Mouse (Mus musculus) kidney, embryonic 15.5 days (tissue): ENCODE data around the gene Gabbr2. TPM values are rescaled to one million over a fixed set of nuclear protein-coding genes. Genes with fewer than 3 reads are reported as not detected.
A peak's percentile ranks its signal among the peaks of the same experiment; 100 is the strongest.

Experiments used
- ATAC-seq: fragments of 200-750 bp; cut with Nextera tagmentation; replicated peaks from 2 replicates; pipeline ENCODE4 v1.8.0; 2017; ENCODE audit warnings: moderate TSS enrichment; ENCODE audit not compliant: low FRiP score
- H3K27ac ChIP-seq: fragments of 300-500 bp; sonication (generic); 2 replicates; pipeline ENCODE4 v1.5.1; 2015; ENCODE audit warnings: mild to moderate bottlenecking, inconsistent platforms
- H3K27me3 ChIP-seq: fragments of 300-500 bp; sonication (generic); 2 replicates; pipeline ENCODE4 v1.6.1; 2015; ENCODE audit warnings: inconsistent platforms
- H3K36me3 ChIP-seq: fragments of 300-500 bp; sonication (generic); 2 replicates; pipeline ENCODE4 v1.6.1; 2015; ENCODE audit warnings: inconsistent platforms
- H3K4me1 ChIP-seq: fragments of 300-500 bp; sonication (generic); 2 replicates; pipeline ENCODE4 v1.6.1; 2015; ENCODE audit warnings: inconsistent platforms
- H3K4me2 ChIP-seq: fragments of 300-500 bp; sonication (generic); 2 replicates; pipeline ENCODE4 v1.6.1; 2015; ENCODE audit warnings: moderate library complexity, mild to moderate bottlenecking, inconsistent platforms
- H3K4me3 ChIP-seq: fragments of 300-500 bp; sonication (generic); replicated peaks from 2 replicates; pipeline ENCODE4 v1.5.1; 2015; ENCODE audit warnings: mild to moderate bottlenecking, inconsistent platforms
- H3K9ac ChIP-seq: fragments of 300-500 bp; sonication (generic); 2 replicates; pipeline ENCODE4 v1.6.1; 2015; ENCODE audit warnings: mild to moderate bottlenecking, inconsistent platforms
- H3K9me3 ChIP-seq: fragments of 300-500 bp; sonication (generic); replicated peaks from 2 replicates; pipeline ENCODE4 v1.6.1; 2016; ENCODE audit warnings: inconsistent platforms
- WGBS: fragments of 180-500 bp; shearing (Covaris S2); methylation state at CpG from one replicate; pipeline ENCODE4 v1.1.7; 2015; ENCODE audit warnings: mixed read lengths; 5-methylcytosine and 5-hydroxymethylcytosine counted together
- polyA plus RNA-seq: library from polyadenylated mRNA; unstranded; fragments of >200 nt; fragmentation: Nextera tagmentation; extraction: Ambion mirVana; gene quantifications from 2 replicates; pipeline ENCODE4 v1.2.1, GENCODE M21; 2015

The Gabbr2 gene
- polyA plus RNA-seq, 1 experiment from 2014 or later = 0.18 TPM

- no peak overlapping the region for H3K4me3 ChIP-seq
- 60% methylated on average over 3 of the region's 3 CpGs for WGBS
- H3K4me2 ChIP-seq = no peak overlapping the region
- H3K9ac ChIP-seq = no peak overlapping the region
- no peak overlapping the region for H3K27ac ChIP-seq
- no peaks in the 10 kb centered on the region for H3K36me3 ChIP-seq
- peaks cover 14% of the 10 kb centered on the region for H3K27me3 ChIP-seq
- H3K4me1 ChIP-seq = no peaks in the 10 kb centered on the region
- H3K9me3 ChIP-seq = no peaks in the 10 kb centered on the region
- ATAC-seq = no peak
Measured at GRCm38 (mm10) chr4:46905152-46905551, 86.5 kb downstream of the Gabbr2 start.

- no peak for ATAC-seq
- Histone ChIP-seq H3K27me3 (peaks cover 14% of the 10 kb centered on the region), H3K27ac (no peak overlapping the region), H3K9me3 (no peaks in the 10 kb centered on the region), H3K4me1 (no peaks in the 10 kb centered on the region), H3K4me3 (no peak overlapping the region), H3K4me2 (no peak overlapping the region), H3K9ac (no peak overlapping the region), H3K36me3 (no peaks in the 10 kb centered on the region)
- 29% methylated on average over 12 of the region's 12 CpGs for WGBS
Measured at GRCm38 (mm10) chr4:46904129-46904528, 87.5 kb downstream of the Gabbr2 start.

- Histone ChIP-seq H3K4me3 (no peak overlapping the region), H3K4me2 (no peak overlapping the region), H3K9ac (no peak overlapping the region), H3K4me1 (peaks cover 7% of the 10 kb centered on the region; the same call in 1 of the 2 replicates), H3K27me3 (no peaks in the 10 kb centered on the region; the same call in 1 of the 2 replicates), H3K27ac (no peak overlapping the region), H3K9me3 (no peaks in the 10 kb centered on the region), H3K36me3 (no peaks in the 10 kb centered on the region)
- ATAC-seq = no peak
- WGBS = 68% methylated on average over 4 of the region's 4 CpGs
Measured at GRCm38 (mm10) chr4:46898546-46898945, 93.1 kb downstream of the Gabbr2 start.

DNA sequence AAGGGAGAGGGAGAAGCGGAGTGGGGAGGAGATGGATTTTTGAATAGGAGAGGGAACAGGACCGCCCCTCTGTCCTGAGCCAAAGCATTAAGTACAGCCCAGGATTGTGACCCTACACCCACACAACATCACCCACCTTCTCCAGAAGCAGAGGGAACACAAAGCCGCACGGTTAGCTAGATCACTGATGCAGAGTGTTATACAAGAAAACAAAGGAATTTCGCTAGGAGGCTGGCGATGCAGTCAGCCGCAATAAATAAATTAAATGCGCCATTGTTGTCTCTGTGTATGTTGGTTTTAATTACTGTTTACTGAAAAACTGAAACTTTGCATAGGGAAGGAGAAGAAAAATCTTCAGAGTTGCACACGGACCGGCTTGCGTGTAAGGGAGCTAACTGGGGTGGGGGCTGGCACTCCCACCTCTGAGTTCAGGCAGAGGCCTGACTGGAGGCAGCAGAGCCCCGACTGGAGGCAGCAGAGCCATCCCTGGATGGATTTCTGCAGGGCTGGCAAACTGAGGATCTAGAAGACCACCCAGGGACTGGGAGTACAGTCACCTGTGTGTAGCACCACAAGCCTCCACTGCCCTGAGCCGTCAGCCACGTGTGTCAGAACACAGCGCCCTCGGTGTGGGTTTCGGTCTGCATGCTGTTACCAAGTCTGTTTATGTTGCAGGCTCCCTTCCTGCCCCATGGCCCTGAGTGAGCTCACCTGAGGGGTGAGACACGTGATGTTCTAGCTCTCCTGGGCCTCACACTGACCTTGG is 93.9 kb downstream of the Gabbr2 start:
- ATAC-seq = 0 out of 2 replicates have a peak, but pooled peaks have one; percentile 43
- Histone ChIP-seq H3K27ac (no peak overlapping the region), H3K9ac (no peak overlapping the region), H3K4me2 (no peak overlapping the region), H3K4me1 (peaks cover 7% of the 10 kb centered on the region; the same call in 1 of the 2 replicates), H3K27me3 (no peaks in the 10 kb centered on the region), H3K36me3 (no peaks in the 10 kb centered on the region), H3K4me3 (no peak overlapping the region), H3K9me3 (no peaks in the 10 kb centered on the region)
- WGBS = 60% methylated on average over 18 of the region's 18 CpGs

GRCm38 (mm10) chr4:46894144-46894543 is 97.5 kb downstream of the Gabbr2 start:
- peaks cover 7% of the 10 kb centered on the region; the same call in 1 of the 2 replicates for H3K4me1 ChIP-seq
- 69% methylated on average over 9 of the region's 9 CpGs for WGBS

DNA sequence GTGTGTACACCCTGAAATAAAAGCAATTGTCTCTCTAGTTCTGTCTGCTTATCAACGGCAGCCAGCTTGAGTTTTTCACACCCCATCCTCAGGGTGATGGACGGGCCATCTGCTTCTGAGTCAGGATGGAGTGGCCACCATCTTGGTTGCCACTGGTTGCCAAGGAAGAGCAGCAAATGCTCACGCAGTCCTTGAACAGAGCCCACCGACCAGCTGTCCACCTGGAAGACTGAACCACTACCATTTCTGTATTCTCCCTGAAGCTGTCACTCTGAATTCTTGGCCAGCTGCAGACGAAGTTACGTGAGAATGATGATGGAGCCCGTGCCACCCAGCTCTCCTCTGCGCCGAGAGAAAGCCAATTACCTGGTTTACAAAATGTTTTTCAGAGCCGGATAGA is 102.5 kb downstream of the Gabbr2 start:
- 76% methylated on average over 10 of the region's 10 CpGs for WGBS
- no peak for ATAC-seq
- Histone ChIP-seq H3K4me3 (no peak overlapping the region), H3K27me3 (peaks cover 6% of the 10 kb centered on the region; the same call in 1 of the 2 replicates), H3K9me3 (no peaks in the 10 kb centered on the region), H3K4me1 (peaks cover 5% of the 10 kb centered on the region), H3K27ac (no peak overlapping the region), H3K9ac (no peak overlapping the region), H3K4me2 (no peak overlapping the region), H3K36me3 (no peaks in the 10 kb centered on the region)

More at GRCm38 (mm10) chr4:46894144-46894543, 97.5 kb downstream of the Gabbr2 start:
- Histone ChIP-seq H3K4me2 (no peak overlapping the region), H3K27ac (no peak overlapping the region), H3K9ac (no peak overlapping the region), H3K27me3 (peaks cover 6% of the 10 kb centered on the region; the same call in 1 of the 2 replicates), H3K4me3 (no peak overlapping the region), H3K9me3 (no peaks in the 10 kb centered on the region), H3K36me3 (no peaks in the 10 kb centered on the region)
- no peak for ATAC-seq

- H3K4me2 ChIP-seq = no peak overlapping the region
- WGBS = 89% methylated on average over 20 of the region's 20 CpGs
- peaks cover 16% of the 10 kb centered on the region for H3K4me1 ChIP-seq
- H3K4me3 ChIP-seq = no peak overlapping the region
- H3K9ac ChIP-seq = no peak overlapping the region
- H3K27ac ChIP-seq = no peak overlapping the region
- no peaks in the 10 kb centered on the region for H3K9me3 ChIP-seq
- no peak for ATAC-seq
- peaks cover 5% of the 10 kb centered on the region; the same call in 1 of the 2 replicates for H3K27me3 ChIP-seq
- no peaks in the 10 kb centered on the region for H3K36me3 ChIP-seq
Measured at GRCm38 (mm10) chr4:46885627-46886383, 105.9 kb downstream of the Gabbr2 start.

DNA sequence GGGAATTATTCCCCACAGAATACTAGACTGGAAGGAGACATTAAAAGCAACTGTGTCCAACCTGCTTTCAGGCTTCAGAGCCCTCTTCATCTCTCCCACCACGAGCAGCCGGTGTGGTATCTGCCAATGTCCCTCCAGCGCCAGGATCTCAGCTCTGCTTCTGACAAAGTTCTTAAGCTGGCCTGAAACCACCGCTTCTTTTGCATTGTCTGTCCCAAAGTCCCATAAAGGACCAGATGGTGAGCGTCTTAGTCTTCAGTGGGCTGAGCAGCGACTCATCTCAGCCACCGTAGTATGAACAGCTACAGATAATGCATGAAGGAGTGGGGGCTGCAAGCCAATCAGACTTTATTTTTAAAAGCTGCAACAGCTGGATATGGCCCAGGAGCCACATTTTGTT is 107.5 kb downstream of the Gabbr2 start:
- Histone ChIP-seq H3K36me3 (no peaks in the 10 kb centered on the region), H3K4me2 (no peak overlapping the region), H3K27me3 (peaks cover 7% of the 10 kb centered on the region; the same call in 1 of the 2 replicates), H3K27ac (no peak overlapping the region), H3K9ac (no peak overlapping the region), H3K9me3 (no peaks in the 10 kb centered on the region), H3K4me3 (no peak overlapping the region), H3K4me1 (peaks cover 16% of the 10 kb centered on the region)
- 48% methylated on average over 7 of the region's 7 CpGs for WGBS
- ATAC-seq = no peak

GRCm38 (mm10) chr4:46883546-46883945 is 108.1 kb downstream of the Gabbr2 start:
- no peaks in the 10 kb centered on the region for H3K9me3 ChIP-seq
- 64% methylated on average over 9 of the region's 9 CpGs for WGBS
- H3K27me3 ChIP-seq = peaks cover 7% of the 10 kb centered on the region; the same call in 1 of the 2 replicates
- no peak overlapping the region for H3K27ac ChIP-seq
- H3K4me1 ChIP-seq = peaks cover 16% of the 10 kb centered on the region
- H3K36me3 ChIP-seq = no peaks in the 10 kb centered on the region
- H3K9ac ChIP-seq = no peak overlapping the region
- H3K4me2 ChIP-seq = no peak overlapping the region
- H3K4me3 ChIP-seq = no peak overlapping the region
- 0 out of 2 replicates have a peak, but pooled peaks have one; percentile 43 for ATAC-seq

- 0 out of 2 replicates have a peak, but pooled peaks have one; percentile 15 for ATAC-seq
- no peaks in the 10 kb centered on the region for H3K36me3 ChIP-seq
- no peak overlapping the region for H3K9ac ChIP-seq
- no peak overlapping the region for H3K4me3 ChIP-seq
- WGBS = 34% methylated on average over 10 of the region's 10 CpGs
- H3K9me3 ChIP-seq = no peaks in the 10 kb centered on the region
- H3K27me3 ChIP-seq = peaks cover 7% of the 10 kb centered on the region; the same call in 1 of the 2 replicates
- no peak overlapping the region for H3K27ac ChIP-seq
- H3K4me1 ChIP-seq = peaks cover 16% of the 10 kb centered on the region
- no peak overlapping the region for H3K4me2 ChIP-seq
Measured at GRCm38 (mm10) chr4:46883047-46883446, 108.6 kb downstream of the Gabbr2 start.

DNA sequence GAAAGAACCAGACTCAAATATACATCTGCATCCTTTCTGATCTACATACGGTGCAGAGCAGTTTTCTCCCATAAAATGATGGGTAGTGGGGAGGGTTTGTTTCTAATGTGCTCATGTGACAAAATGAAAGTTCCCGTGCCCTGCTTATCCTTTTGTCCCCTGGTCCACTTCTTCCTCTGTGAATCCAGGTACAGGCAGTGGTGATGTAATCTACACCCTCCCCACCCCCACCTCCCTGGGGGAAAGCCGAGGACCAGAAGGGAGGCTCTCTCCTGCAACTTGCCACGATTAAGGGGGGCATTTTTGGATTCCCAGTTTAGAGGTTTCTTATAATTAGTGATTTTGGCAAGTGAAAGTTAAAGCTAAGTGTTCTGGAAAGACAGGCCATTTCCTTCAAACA is 110.4 kb downstream of the Gabbr2 start:
- 31% methylated on average over 4 of the region's 4 CpGs for WGBS
- no peaks in the 10 kb centered on the region for H3K9me3 ChIP-seq
- ATAC-seq = no peak
- peaks cover 16% of the 10 kb centered on the region for H3K4me1 ChIP-seq
- peaks cover 7% of the 10 kb centered on the region; the same call in 1 of the 2 replicates for H3K27me3 ChIP-seq
- no peak overlapping the region for H3K27ac ChIP-seq
- no peak overlapping the region for H3K9ac ChIP-seq
- no peak overlapping the region for H3K4me2 ChIP-seq
- H3K36me3 ChIP-seq = no peaks in the 10 kb centered on the region
- H3K4me3 ChIP-seq = no peak overlapping the region

- no peak overlapping the region for H3K4me2 ChIP-seq
- no peak overlapping the region for H3K27ac ChIP-seq
- no peaks in the 10 kb centered on the region for H3K9me3 ChIP-seq
- no peak overlapping the region for H3K9ac ChIP-seq
- 42% methylated on average over 4 of the region's 4 CpGs for WGBS
- H3K4me3 ChIP-seq = no peak overlapping the region
- H3K27me3 ChIP-seq = peaks cover 7% of the 10 kb centered on the region; the same call in 1 of the 2 replicates
- peaks cover 16% of the 10 kb centered on the region for H3K4me1 ChIP-seq
- ATAC-seq = no peak
- no peaks in the 10 kb centered on the region for H3K36me3 ChIP-seq
Measured at GRCm38 (mm10) chr4:46879943-46880342, 111.7 kb downstream of the Gabbr2 start.
